Mouse (Mus musculus): ENCODE results near the gene Thsd4. TPM values are rescaled to one million over a fixed set of nuclear protein-coding genes. Genes with fewer than 3 reads are reported as not detected.

Gene Thsd4
- polyA plus RNA-seq, 1 experiment from 2014 or later: 6.0 TPM

GRCm38 (mm10) chr9:60147401-60147800 is 374.4 kb downstream of the Thsd4 start:
- no peak; the same call in 1 of the 2 replicates for ATAC-seq
- Histone ChIP-seq H3K4me2 (no peak overlapping the region), H3K9ac (no peak overlapping the region), H3K27me3 (no peaks in the 10 kb centered on the region), H3K27ac (no peak overlapping the region), H3K4me1 (peaks cover 25% of the 10 kb centered on the region), H3K4me3 (no peak overlapping the region), H3K9me3 (replicated peaks) (no peaks in the 10 kb centered on the region), H3K36me3 (ENCODE audit: poor library complexity, severe bottlenecking) (no peaks in the 10 kb centered on the region)
- WGBS: 13% methylated on average over 4 of the region's 4 CpGs

- H3K4me1 ChIP-seq: peaks cover 27% of the 10 kb centered on the region
- no peak for ATAC-seq
- whole genome bisulfite sequencing: 95% methylated on average over 6 of the region's 6 CpGs
- H3K9me3 ChIP-seq (replicated peaks): no peaks in the 10 kb centered on the region
- H3K27ac ChIP-seq: no peak overlapping the region
- H3K27me3 ChIP-seq: no peaks in the 10 kb centered on the region
- no peaks in the 10 kb centered on the region for H3K36me3 ChIP-seq (ENCODE audit: poor library complexity, severe bottlenecking)
- no peak overlapping the region for H3K9ac ChIP-seq
- no peak overlapping the region for H3K4me2 ChIP-seq
- H3K4me3 ChIP-seq: no peak overlapping the region
These were observed 378.0 kb downstream of the Thsd4 start for GRCm38 (mm10) chr9:60143816-60144215.

GRCm38 (mm10) chr9:60141081-60141514 is 380.7 kb downstream of the Thsd4 start:
- 26% methylated on average over 7 of the region's 7 CpGs for WGBS
- H3K4me3 ChIP-seq: no peak overlapping the region
- H3K9ac ChIP-seq: peak overlapping the region; percentile 28; the same call in 1 of the 2 replicates
- no peaks in the 10 kb centered on the region for H3K9me3 ChIP-seq (replicated peaks)
- H3K4me1 ChIP-seq: peaks cover 11% of the 10 kb centered on the region
- no peak overlapping the region for H3K27ac ChIP-seq
- no peaks in the 10 kb centered on the region for H3K36me3 ChIP-seq (ENCODE audit: poor library complexity, severe bottlenecking)
- ATAC-seq: no peak
- H3K27me3 ChIP-seq: no peaks in the 10 kb centered on the region
- 0 out of 2 replicates have a peak overlapping the region, but pooled peaks have one; percentile 4 for H3K4me2 ChIP-seq

GRCm38 (mm10) chr9:60140411-60140810 is 381.4 kb downstream of the Thsd4 start:
- Histone ChIP-seq H3K9ac (no peak overlapping the region), H3K36me3 (ENCODE audit: poor library complexity, severe bottlenecking) (no peaks in the 10 kb centered on the region), H3K27me3 (no peaks in the 10 kb centered on the region), H3K4me3 (no peak overlapping the region), H3K27ac (no peak overlapping the region), H3K9me3 (replicated peaks) (no peaks in the 10 kb centered on the region), H3K4me1 (peaks cover 11% of the 10 kb centered on the region), H3K4me2 (no peak overlapping the region)
- ATAC-seq: no peak
- WGBS: 47% methylated on average over 6 of the region's 6 CpGs

GRCm38 (mm10) chr9:60139446-60139845 is 382.4 kb downstream of the Thsd4 start:
- no peaks in the 10 kb centered on the region for H3K36me3 ChIP-seq (ENCODE audit: poor library complexity, severe bottlenecking)
- H3K4me3 ChIP-seq: no peak overlapping the region
- no peak for ATAC-seq
- H3K4me2 ChIP-seq: no peak overlapping the region
- H3K9me3 ChIP-seq (replicated peaks): no peaks in the 10 kb centered on the region
- H3K27ac ChIP-seq: no peak overlapping the region
- WGBS: 87% methylated on average over 10 of the region's 10 CpGs
- no peaks in the 10 kb centered on the region for H3K27me3 ChIP-seq
- peaks cover 11% of the 10 kb centered on the region for H3K4me1 ChIP-seq
- H3K9ac ChIP-seq: no peak overlapping the region

GRCm38 (mm10) chr9:60129235-60129991 is 392.4 kb downstream of the Thsd4 start:
- no peaks in the 10 kb centered on the region for H3K36me3 ChIP-seq (ENCODE audit: poor library complexity, severe bottlenecking)
- H3K9ac ChIP-seq: no peak overlapping the region
- H3K9me3 ChIP-seq (replicated peaks): no peaks in the 10 kb centered on the region
- no peak overlapping the region for H3K27ac ChIP-seq
- H3K4me3 ChIP-seq: no peak overlapping the region
- peaks cover 9% of the 10 kb centered on the region; the same call in 1 of the 2 replicates for H3K4me1 ChIP-seq
- 75% methylated on average over 6 of the region's 6 CpGs for WGBS
- no peak for ATAC-seq
- H3K4me2 ChIP-seq: no peak overlapping the region
- no peaks in the 10 kb centered on the region for H3K27me3 ChIP-seq

- Histone ChIP-seq H3K4me2 (no peak overlapping the region), H3K9ac (no peak overlapping the region), H3K4me3 (no peak overlapping the region), H3K36me3 (ENCODE audit: poor library complexity, severe bottlenecking) (no peaks in the 10 kb centered on the region), H3K27ac (no peak overlapping the region), H3K4me1 (peaks cover 9% of the 10 kb centered on the region), H3K9me3 (replicated peaks) (no peaks in the 10 kb centered on the region), H3K27me3 (no peaks in the 10 kb centered on the region)
- WGBS: 73% methylated on average over 5 of the region's 5 CpGs
- no peak for ATAC-seq
These were observed 394.9 kb downstream of the Thsd4 start for GRCm38 (mm10) chr9:60126961-60127360.

GRCm38 (mm10) chr9:60124102-60124501 is 397.7 kb downstream of the Thsd4 start:
- Histone ChIP-seq H3K4me1 (peaks cover 9% of the 10 kb centered on the region), H3K27ac (no peak overlapping the region), H3K9ac (no peak overlapping the region), H3K4me2 (no peak overlapping the region), H3K27me3 (no peaks in the 10 kb centered on the region), H3K4me3 (no peak overlapping the region), H3K9me3 (replicated peaks) (no peaks in the 10 kb centered on the region), H3K36me3 (ENCODE audit: poor library complexity, severe bottlenecking) (no peaks in the 10 kb centered on the region)
- WGBS: 71% methylated on average over 9 of the region's 9 CpGs
- no peak for ATAC-seq

GRCm38 (mm10) chr9:60123066-60123465 is 398.8 kb downstream of the Thsd4 start:
- Histone ChIP-seq H3K36me3 (ENCODE audit: poor library complexity, severe bottlenecking) (no peaks in the 10 kb centered on the region), H3K9ac (no peak overlapping the region), H3K27ac (no peak overlapping the region), H3K4me3 (no peak overlapping the region), H3K27me3 (no peaks in the 10 kb centered on the region), H3K4me1 (peaks cover 9% of the 10 kb centered on the region), H3K9me3 (replicated peaks) (no peaks in the 10 kb centered on the region), H3K4me2 (no peak overlapping the region)
- ATAC-seq: no peak
- 89% methylated on average over 1 of the region's 1 CpGs for WGBS

GRCm38 (mm10) chr9:60119846-60120245 is 402.0 kb downstream of the Thsd4 start:
- Histone ChIP-seq H3K36me3 (ENCODE audit: poor library complexity, severe bottlenecking) (no peaks in the 10 kb centered on the region), H3K4me2 (no peak overlapping the region), H3K4me3 (no peak overlapping the region), H3K27me3 (no peaks in the 10 kb centered on the region), H3K9ac (no peak overlapping the region), H3K27ac (no peak overlapping the region), H3K4me1 (peaks cover 6% of the 10 kb centered on the region), H3K9me3 (replicated peaks) (no peaks in the 10 kb centered on the region)
- 60% methylated on average over 7 of the region's 7 CpGs for WGBS
- no peak for ATAC-seq

GRCm38 (mm10) chr9:60117831-60118230 is 404.0 kb downstream of the Thsd4 start:
- 88% methylated on average over 7 of the region's 7 CpGs for WGBS

GRCm38 (mm10) chr9:60115711-60116247 is 406.1 kb downstream of the Thsd4 start:
- ATAC-seq: no peak
- Histone ChIP-seq H3K36me3 (ENCODE audit: poor library complexity, severe bottlenecking) (no peaks in the 10 kb centered on the region), H3K4me1 (peaks cover 4% of the 10 kb centered on the region), H3K4me2 (no peak overlapping the region), H3K27me3 (no peaks in the 10 kb centered on the region), H3K4me3 (no peak overlapping the region), H3K9ac (no peak overlapping the region), H3K9me3 (replicated peaks) (no peaks in the 10 kb centered on the region), H3K27ac (no peak overlapping the region)
- WGBS: 69% methylated on average over 6 of the region's 6 CpGs

More at GRCm38 (mm10) chr9:60117831-60118230, 404.0 kb downstream of the Thsd4 start:
- Histone ChIP-seq H3K4me1 (peaks cover 4% of the 10 kb centered on the region), H3K4me2 (no peak overlapping the region), H3K36me3 (ENCODE audit: poor library complexity, severe bottlenecking) (no peaks in the 10 kb centered on the region), H3K27ac (no peak overlapping the region), H3K4me3 (no peak overlapping the region), H3K27me3 (no peaks in the 10 kb centered on the region), H3K9me3 (replicated peaks) (no peaks in the 10 kb centered on the region), H3K9ac (no peak overlapping the region)
- ATAC-seq: no peak
